Mouse (Mus musculus) CH12.LX (cell line): ENCODE data around the gene Grk5. TPM values are rescaled to one million over a fixed set of nuclear protein-coding genes. Genes with fewer than 3 reads are reported as not detected.

ENCODE experiments used
- DNase-seq: peaks from one replicate; pipeline ENCODE4 v3.0.0-alpha.2; 2013; ENCODE audit errors: extremely low read depth
- H3K27ac ChIP-seq: 2 replicates; pipeline ENCODE4 v1.5.1; 2012; ENCODE audit warnings: low read depth, mild to moderate bottlenecking, control low read depth, moderate library complexity; ENCODE audit not compliant: insufficient read depth
- H3K27me3 ChIP-seq: replicated peaks from 2 replicates; pipeline ENCODE3; 2012; ENCODE audit warnings: inconsistent platforms
- H3K36me3 ChIP-seq, 2 experiments: replicated peaks in 1 of 2; 2 replicates each; pipeline versions ENCODE3 to v1.6.1; 2012; ENCODE audit warnings: inconsistent platforms in 1 of 2, low read length in 1 of 2, mild to moderate bottlenecking in 1 of 2, mixed read lengths in 1 of 2, moderate library complexity in 1 of 2; ENCODE audit not compliant: control insufficient read depth in 1 of 2, insufficient read depth in 1 of 2
- H3K4me1 ChIP-seq, 2 experiments: 2 replicates each; pipeline ENCODE4 v1.6.1; 2012; ENCODE audit warnings: inconsistent platforms in 1 of 2, moderate library complexity in 1 of 2; ENCODE audit not compliant: insufficient read depth in 2 of 2, control insufficient read depth in 1 of 2
- H3K4me2 ChIP-seq: 2 replicates; pipeline ENCODE4 v1.6.1; 2012; ENCODE audit warnings: low read depth, mild to moderate bottlenecking, control low read depth; ENCODE audit not compliant: poor library complexity, insufficient read depth, severe bottlenecking
- H3K4me3 ChIP-seq, 3 experiments: fragments of 150-350 bp in 1 of 3; sonication (generic) in 1 of 3; replicated peaks in 1 of 3; 2 replicates each; pipeline versions ENCODE3 to v1.5.1; 2011 to 2012; ENCODE audit warnings: low read depth in 2 of 3, low read length in 2 of 3, mild to moderate bottlenecking in 2 of 3, moderate library complexity in 2 of 3, control low read depth in 1 of 3, improper control_type of control experiment in 1 of 3, inconsistent platforms in 1 of 3, mixed read lengths in 1 of 3; ENCODE audit not compliant: poor library complexity in 1 of 3
- H3K79me2 ChIP-seq: replicated peaks from 2 replicates; pipeline ENCODE4 v1.6.1; 2012; ENCODE audit warnings: mild to moderate bottlenecking, moderate library complexity; ENCODE audit not compliant: control insufficient read depth, poor library complexity, insufficient read depth, severe bottlenecking; ENCODE audit errors: extremely low read depth
- H3K9ac ChIP-seq: 2 replicates; pipeline ENCODE4 v1.6.1; 2012; ENCODE audit warnings: low read depth, mild to moderate bottlenecking, control low read depth, moderate library complexity; ENCODE audit not compliant: insufficient read depth
- H3K9me3 ChIP-seq: replicated peaks from 2 replicates; pipeline ENCODE3; 2012; ENCODE audit warnings: low read length, inconsistent platforms, mixed read lengths
- BHLHE40 ChIP-seq: IDR thresholded peaks from 2 replicates; pipeline ENCODE4 v1.6.1; 2011; ENCODE audit warnings: mild to moderate bottlenecking, low read depth, low read length, improper control_type of control experiment
- CHD1 ChIP-seq: IDR thresholded peaks from 2 replicates; pipeline ENCODE4 v1.6.1; 2012; ENCODE audit warnings: low read depth, low read length, improper control_type of control experiment, inconsistent platforms
- E2F4 ChIP-seq: IDR thresholded peaks from 2 replicates; pipeline ENCODE4 v1.6.1; 2011; ENCODE audit warnings: low read depth, low read length, improper control_type of control experiment; ENCODE audit not compliant: insufficient replicate concordance
- EP300 ChIP-seq: IDR thresholded peaks from 2 replicates; pipeline ENCODE4 v1.6.1; 2011; ENCODE audit warnings: low read length, improper control_type of control experiment
- HCFC1 ChIP-seq: IDR thresholded peaks from 2 replicates; pipeline ENCODE4 v1.6.1; 2012; ENCODE audit warnings: low read depth, mild to moderate bottlenecking, inconsistent platforms, low read length, improper control_type of control experiment
- IRF4 ChIP-seq: IDR thresholded peaks from 2 replicates; pipeline ENCODE4 v1.6.1; 2014; ENCODE audit warnings: low read depth, mild to moderate bottlenecking, inconsistent platforms, low read length, improper control_type of control experiment
- JUN ChIP-seq: IDR thresholded peaks from 2 replicates; pipeline ENCODE4 v1.6.1; 2011; ENCODE audit warnings: low read depth, mild to moderate bottlenecking, low read length, improper control_type of control experiment, moderate library complexity; ENCODE audit not compliant: insufficient read depth
- JUND ChIP-seq: conservative IDR thresholded peaks from 2 replicates; pipeline ENCODE4 v1.6.1; 2011; ENCODE audit warnings: low read depth, low read length, improper control_type of control experiment
- MAFK ChIP-seq: IDR thresholded peaks from 2 replicates; pipeline ENCODE4 v1.6.1; 2011; ENCODE audit warnings: low read length, improper control_type of control experiment; ENCODE audit not compliant: insufficient replicate concordance
- MAZ ChIP-seq: IDR thresholded peaks from 2 replicates; pipeline ENCODE4 v1.6.1; 2012; ENCODE audit warnings: low read depth, mild to moderate bottlenecking, inconsistent platforms, low read length, improper control_type of control experiment, moderate library complexity
- MEF2A ChIP-seq: IDR thresholded peaks from 2 replicates; pipeline ENCODE4 v1.6.1; 2014; ENCODE audit warnings: low read depth, mild to moderate bottlenecking, inconsistent platforms, low read length, improper control_type of control experiment, borderline replicate concordance
- MXI1 ChIP-seq: IDR thresholded peaks from 2 replicates; pipeline ENCODE4 v1.6.1; 2011; ENCODE audit warnings: mild to moderate bottlenecking, low read depth, low read length, improper control_type of control experiment
- MYC ChIP-seq: IDR thresholded peaks from 2 replicates; pipeline ENCODE4 v1.6.1; 2011; ENCODE audit warnings: low read depth, mild to moderate bottlenecking, improper control_type of control experiment, low read length
- NELFE ChIP-seq: IDR thresholded peaks from 2 replicates; pipeline ENCODE4 v1.6.1; 2011; ENCODE audit warnings: low read depth, low read length, improper control_type of control experiment
- PAX5 ChIP-seq: IDR thresholded peaks from 2 replicates; pipeline ENCODE4 v1.6.1; 2012; ENCODE audit warnings: low read length, inconsistent platforms, mixed read lengths
- POLR2A ChIP-seq: IDR thresholded peaks from 2 replicates; pipeline ENCODE4 v1.6.1; 2011; ENCODE audit warnings: low read depth, mild to moderate bottlenecking, improper control_type of control experiment, low read length
- POLR2AphosphoS2 ChIP-seq: IDR thresholded peaks from 2 replicates; pipeline ENCODE4 v1.6.1; 2011; ENCODE audit warnings: low read depth, low read length, improper control_type of control experiment
- RAD21 ChIP-seq: IDR thresholded peaks from 2 replicates; pipeline ENCODE4 v1.6.1; 2011; ENCODE audit warnings: low read depth, mild to moderate bottlenecking, low read length, improper control_type of control experiment, moderate library complexity
- RCOR1 ChIP-seq: conservative IDR thresholded peaks from 2 replicates; pipeline ENCODE4 v1.6.1; 2012; ENCODE audit warnings: low read depth, mild to moderate bottlenecking, inconsistent platforms, low read length, improper control_type of control experiment
- SIN3A ChIP-seq: IDR thresholded peaks from 2 replicates; pipeline ENCODE4 v1.6.1; 2012; ENCODE audit warnings: low read length, improper control_type of control experiment, inconsistent platforms
- UBTF ChIP-seq: IDR thresholded peaks from 2 replicates; pipeline ENCODE4 v1.6.1; 2012; ENCODE audit warnings: low read depth, mild to moderate bottlenecking, inconsistent platforms, low read length, improper control_type of control experiment, moderate library complexity
- ZMIZ1 ChIP-seq: IDR thresholded peaks from 2 replicates; pipeline ENCODE4 v1.6.1; 2012; ENCODE audit warnings: low read depth, mild to moderate bottlenecking, inconsistent platforms, low read length, improper control_type of control experiment
- ZNF384 ChIP-seq: IDR thresholded peaks from 2 replicates; pipeline ENCODE4 v1.6.1; 2012; ENCODE audit warnings: low read depth, low read length, improper control_type of control experiment, inconsistent platforms
- dilution Hi-C: fragments of 300-500 bp; cut with MboI; formaldehyde crosslinking; loops from 2 replicates; pipeline ENCODE4 v1.14.3; 2020; ENCODE audit warnings: low sequenced_read_pairs; ENCODE audit not compliant: extremely low pct_unique_long_range_greater_than_20kb, extremely low pct_ligation_motif_present
- in situ Hi-C: fragments of 300-500 bp; cut with MboI; formaldehyde crosslinking; loops from 3 replicates; pipeline ENCODE4 v1.14.3; 2019; ENCODE audit warnings: low sequenced_read_pairs, low pct_ligation_motif_present, low pct_unique_long_range_greater_than_20kb, mixed read lengths
- polyA plus RNA-seq: library from polyadenylated mRNA; unstranded; fragments of >175 nt; gene quantifications from 2 replicates; pipeline ENCODE4 v1.2.1, GENCODE M21; 2012; ENCODE audit warnings: low read depth; ENCODE audit not compliant: insufficient read length
- total RNA-seq, 2 experiments: library from RNA; depleted of rRNA; stranded (reverse); fragments of 300-350 nt in 1 of 2; fragments of >200 nt in 1 of 2; gene quantifications; 2 replicates each; pipeline ENCODE4 v1.2.3; 2012 to 2014

The Grk5 gene
- total and polyA plus RNA-seq, 3 experiments = 5.7 to 11.5 (median 7.6) TPM

DNA sequence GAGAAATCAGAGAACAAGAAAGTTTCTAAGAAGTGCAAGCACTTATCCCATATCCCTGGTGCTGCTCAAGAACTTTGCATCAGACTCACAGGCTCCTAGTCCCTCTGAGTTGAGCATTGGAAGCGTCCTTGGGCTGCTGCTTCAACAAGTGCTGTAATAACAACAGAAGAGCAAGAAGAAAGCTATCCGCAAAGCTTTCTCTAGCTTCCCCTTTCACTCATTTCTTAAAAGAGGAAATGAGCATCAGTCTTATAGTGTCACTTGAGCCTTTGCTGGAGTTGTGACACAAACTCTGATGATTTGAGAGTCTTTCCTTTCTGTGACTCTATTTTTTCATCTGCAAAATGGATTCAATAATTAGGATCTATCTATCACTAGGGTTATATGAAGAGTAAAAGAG is 92.3 kb downstream of the Grk5 start:
- no peak overlapping the region for H3K27ac ChIP-seq
- dilution Hi-C loops = no loop called here
- H3K36me3 ChIP-seq = peaks cover 0 to 3% of the 10 kb centered on the region in 2 experiments
- no peaks in the 10 kb centered on the region for H3K79me2 ChIP-seq
- DNase-seq = peak; percentile 63
- H3K4me1 ChIP-seq = peaks cover 11 to 56% of the 10 kb centered on the region in 2 experiments
- H3K27me3 ChIP-seq = no peaks in the 10 kb centered on the region
- H3K9ac ChIP-seq = no peak overlapping the region
- TF ChIP-seq MEF2A (peak; percentile 52; the same call in 1 of the 2 replicates), EP300 (peak; percentile 84), JUN (no peak), PAX5 (no peak), JUND (0 out of 2 replicates have a peak, but pooled peaks have one; percentile 15), SIN3A (0 out of 2 replicates have a peak, but pooled peaks have one; percentile 37), NELFE (0 out of 2 replicates have a peak, but pooled peaks have one; percentile 16), UBTF (no peak), IRF4 (peak; percentile 81), E2F4 (0 out of 2 replicates have a peak, but pooled peaks have one; percentile 25)
- in situ Hi-C loops = no loop called here
- no peak overlapping the region for H3K4me2 ChIP-seq
- no peaks in the 10 kb centered on the region for H3K9me3 ChIP-seq
- no peak overlapping the region for H3K4me3 ChIP-seq

DNA sequence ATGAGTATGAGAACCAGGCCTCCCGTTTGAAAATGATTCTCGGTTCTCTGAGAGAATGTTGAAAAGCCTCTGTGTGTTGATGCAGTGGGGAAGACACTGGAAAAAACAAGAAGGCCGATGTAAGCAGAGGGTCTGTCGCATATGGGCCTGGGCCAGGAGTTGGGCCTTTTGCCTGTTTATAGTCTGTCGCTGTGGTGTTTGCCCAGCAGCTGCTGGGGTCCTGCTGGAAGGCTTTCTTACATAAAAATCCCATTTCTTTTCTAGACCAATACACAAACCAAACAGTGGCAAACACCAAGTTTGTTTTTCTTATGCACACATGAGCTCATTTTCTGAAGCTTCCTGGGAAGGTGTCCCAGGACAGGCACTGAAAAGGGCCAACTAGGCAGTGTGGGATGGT is 100.2 kb downstream of the Grk5 start:
- no peak for DNase-seq
- Histone ChIP-seq H3K4me1 (peaks cover 0 to 21% of the 10 kb centered on the region in 2 experiments; a peak in 2 of 4 replicates), H3K79me2 (no peaks in the 10 kb centered on the region), H3K9ac (no peak overlapping the region), H3K4me2 (no peak overlapping the region), H3K27ac (no peak overlapping the region), H3K27me3 (no peaks in the 10 kb centered on the region), H3K4me3 (no peak overlapping the region), H3K9me3 (no peaks in the 10 kb centered on the region), H3K36me3 (peaks cover 0 to 30% of the 10 kb centered on the region in 2 experiments)
- in situ Hi-C loops = no loop called here
- dilution Hi-C loops = no loop called here
- no peak for TF ChIP-seq RAD21
- TF ChIP-seq MYC = no peak
- TF ChIP-seq MAFK = no peak
- no peak for TF ChIP-seq HCFC1

DNA sequence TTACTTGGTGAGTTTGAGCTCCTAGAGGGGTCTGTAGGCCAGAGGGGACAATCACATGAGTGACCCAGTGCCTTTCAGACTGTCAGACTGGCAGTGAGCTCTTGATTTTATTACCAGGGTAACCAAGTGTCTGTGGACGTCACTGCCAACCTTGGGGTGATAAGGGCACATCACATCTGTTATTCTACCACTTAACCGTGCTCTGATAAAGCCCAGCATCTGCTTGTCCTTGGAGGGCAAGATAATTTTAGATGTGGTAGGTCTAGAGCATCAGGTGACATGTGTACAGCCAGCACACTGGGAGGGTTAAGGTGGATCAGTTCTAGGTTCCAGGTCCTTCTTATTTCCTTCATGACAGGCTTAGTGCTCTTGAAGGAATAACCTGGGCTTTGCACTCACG is 104.7 kb downstream of the Grk5 start:
- in situ Hi-C loops = no loop called here

More for the DNA sequence above, 104.7 kb downstream of the Grk5 start:
- H3K27me3 ChIP-seq = no peaks in the 10 kb centered on the region
- no peaks in the 10 kb centered on the region for H3K9me3 ChIP-seq
- H3K27ac ChIP-seq = no peak overlapping the region
- H3K4me3 ChIP-seq = no peak overlapping the region
- H3K79me2 ChIP-seq = no peaks in the 10 kb centered on the region
- peaks cover 2 to 32% of the 10 kb centered on the region in 2 experiments; a peak in 3 of 4 replicates for H3K4me1 ChIP-seq
- no peak for TF ChIP-seq EP300
- no peak for TF ChIP-seq SIN3A
- no peak for TF ChIP-seq RAD21
- no peak for TF ChIP-seq POLR2AphosphoS2
- TF ChIP-seq RCOR1 = no peak
- no peak for TF ChIP-seq MAZ
- no peak for TF ChIP-seq BHLHE40
- TF ChIP-seq MYC = no peak
- no peak for TF ChIP-seq NELFE
- no peak for TF ChIP-seq ZMIZ1
- TF ChIP-seq ZNF384 = no peak
- no peak for TF ChIP-seq CHD1
- no peak for TF ChIP-seq MXI1
- TF ChIP-seq POLR2A = no peak
- no peak for TF ChIP-seq HCFC1
- H3K9ac ChIP-seq = no peak overlapping the region
- H3K36me3 ChIP-seq = peaks cover 0 to 23% of the 10 kb centered on the region in 2 experiments
- dilution Hi-C loops = no loop called here
- DNase-seq = no peak
- no peak overlapping the region for H3K4me2 ChIP-seq
